Mouse (Mus musculus): ENCODE results near the gene Snrpa1.
A peak's percentile ranks its signal among the peaks of the same experiment; 100 is the strongest.

Snrpa1 gene

DNA sequence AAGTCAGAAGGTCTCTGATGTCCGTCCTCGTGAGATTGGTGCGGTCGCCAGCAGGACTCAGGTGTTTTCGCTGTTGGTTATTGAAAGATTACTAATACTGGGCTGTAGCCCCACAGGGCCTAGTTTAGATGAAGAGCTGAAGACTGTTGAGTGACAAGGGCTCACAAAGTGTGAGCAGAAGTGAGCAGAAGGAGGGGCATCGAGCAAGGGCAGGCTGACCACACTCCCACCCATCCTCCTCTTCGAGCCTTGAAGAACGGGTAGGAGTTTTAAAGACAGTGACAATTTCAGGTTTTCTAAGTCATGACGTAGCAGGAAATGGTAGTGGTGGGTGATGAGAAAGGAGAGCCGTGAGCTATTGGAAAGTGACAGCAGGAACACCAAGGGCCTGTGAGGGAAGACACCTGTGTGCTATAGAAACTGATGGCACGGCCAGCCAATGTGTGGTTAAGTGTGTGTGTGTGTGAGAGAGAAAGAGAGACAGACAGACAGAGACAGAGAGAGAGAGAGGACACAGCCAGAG is 57.1 kb downstream of the Snrpa1 start:
- DNase-seq = peak in 1 of 2 experiments; percentile 19

DNA sequence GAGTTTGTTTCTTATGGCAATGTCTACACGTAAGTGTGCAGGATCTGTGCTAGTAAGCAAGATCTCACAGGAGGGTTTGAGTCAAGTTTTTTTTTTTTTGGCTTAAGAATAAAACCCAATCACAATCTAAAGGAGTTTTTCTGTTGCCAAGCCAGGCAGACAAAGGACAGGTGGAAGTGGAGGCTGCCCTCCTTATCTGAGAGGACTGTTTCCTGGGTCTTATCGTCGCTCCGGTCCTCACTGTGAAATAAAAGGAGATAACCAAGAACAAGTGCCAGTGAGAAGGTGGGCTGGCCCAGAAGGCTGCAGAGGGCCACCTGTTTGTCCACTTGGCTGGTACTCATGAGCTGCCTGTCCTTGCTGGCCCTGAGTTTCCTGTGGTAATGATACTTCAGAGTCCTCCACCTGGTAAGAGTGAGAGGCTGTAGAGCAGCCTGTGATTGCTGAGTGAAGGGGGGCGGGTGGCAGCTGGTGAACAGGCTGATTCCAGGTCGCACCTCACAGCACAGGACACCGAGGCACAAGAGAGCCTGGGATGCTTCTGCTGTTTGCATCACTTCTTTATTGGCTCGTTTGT is 58.2 kb downstream of the Snrpa1 start:
- peak in 1 of 2 experiments; percentile 12 for DNase-seq

DNA sequence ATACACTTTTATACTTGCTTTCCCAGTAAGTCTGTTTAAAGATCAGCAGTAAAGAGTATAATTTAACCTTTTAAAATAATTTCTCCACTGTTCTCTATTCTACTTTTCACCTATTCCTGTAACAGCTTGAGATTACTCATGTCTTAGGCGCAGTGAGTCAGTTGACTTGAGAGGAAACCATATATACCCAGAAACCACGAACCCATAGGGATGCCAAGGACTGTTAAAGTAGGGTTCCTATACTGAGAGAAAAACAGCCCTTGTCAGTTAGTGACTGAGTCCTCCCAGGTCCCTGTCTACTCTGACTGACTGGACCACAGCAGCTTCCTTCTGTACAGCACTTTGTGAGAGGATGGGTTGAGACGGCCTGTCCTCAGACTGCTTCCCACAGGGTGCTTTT is 59.2 kb downstream of the Snrpa1 start:
- no peak for DNase-seq

DNA sequence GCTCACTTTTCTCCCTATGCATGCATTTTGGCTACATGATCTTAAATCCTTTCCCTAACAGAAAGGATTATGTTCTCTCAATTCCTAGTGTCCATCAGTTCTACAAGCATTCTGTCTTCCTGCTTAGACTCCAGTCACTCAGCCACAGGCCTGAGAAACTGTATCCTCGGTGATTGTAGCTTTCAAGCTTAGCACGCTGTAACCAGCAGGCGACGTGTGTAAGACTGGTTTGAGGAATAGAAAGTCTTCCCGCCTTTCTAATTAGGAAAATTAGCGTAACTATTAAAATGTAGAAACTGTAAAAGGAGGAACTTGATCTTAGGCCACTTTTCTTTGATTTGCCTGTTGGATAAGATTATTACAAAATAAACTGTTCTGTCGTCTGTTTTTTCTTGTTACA is 60.0 kb downstream of the Snrpa1 start:
- DNase-seq = no peak

DNA sequence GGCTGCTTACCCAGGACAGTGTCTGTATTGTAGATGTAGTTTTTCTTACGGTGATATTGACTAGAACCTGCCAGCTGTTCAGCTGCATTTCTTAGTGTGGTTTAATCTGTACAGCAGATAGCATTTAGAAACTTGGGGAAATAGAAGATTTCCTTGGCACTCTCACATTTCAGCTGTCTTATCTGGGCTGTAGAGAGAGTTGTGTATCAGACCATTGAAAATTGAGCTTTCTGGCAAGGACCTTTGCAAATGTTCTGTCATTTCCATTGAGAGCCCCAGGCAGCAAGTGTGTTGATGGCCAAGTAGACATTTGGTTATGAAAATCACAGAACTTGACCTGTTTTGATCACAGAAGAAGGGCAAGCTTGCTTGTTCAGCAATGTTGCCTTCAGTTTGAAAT is 61.3 kb downstream of the Snrpa1 start:
- DNase-seq = no peak

DNA sequence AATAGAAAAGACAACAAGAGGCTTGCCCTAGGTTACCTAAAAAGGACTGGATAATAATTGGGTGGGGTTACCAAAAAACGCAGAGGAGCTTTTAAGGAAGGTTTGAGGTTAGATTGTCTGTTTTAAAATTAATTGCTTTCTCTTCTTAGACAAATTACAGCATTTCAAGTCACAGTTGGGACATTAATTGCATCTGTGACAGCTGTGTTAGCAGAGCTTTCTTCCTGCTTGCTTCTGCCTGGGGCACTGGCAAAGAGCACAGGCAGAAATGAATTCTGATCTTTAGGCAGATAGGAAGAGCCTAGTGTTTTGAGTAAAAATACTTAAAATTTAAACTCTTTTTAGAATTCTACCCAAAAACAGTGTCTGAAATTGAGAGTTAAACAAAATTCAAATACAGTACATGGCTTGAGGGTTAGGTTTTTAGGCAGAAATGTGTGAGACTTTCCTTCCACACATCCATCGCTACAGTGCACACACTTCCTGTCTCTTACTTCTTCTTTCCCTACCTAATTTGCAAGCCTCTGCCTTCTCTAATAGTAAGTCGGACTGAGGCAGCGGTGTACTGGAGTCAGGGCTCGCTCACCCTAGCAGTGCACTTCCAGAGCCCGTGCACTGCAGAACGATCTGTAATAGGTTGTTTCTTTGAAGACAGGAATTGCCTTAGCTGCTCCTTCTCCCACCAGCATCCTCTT is 62.0 kb downstream of the Snrpa1 start:
- no peak for DNase-seq

All from thymus, postnatal 36 days (tissue).